Mouse (Mus musculus): ENCODE data around the gene Mylpf. TPM values are rescaled to one million over a fixed set of nuclear protein-coding genes. Genes with fewer than 3 reads are reported as not detected.

Mylpf gene
- total and polyA plus RNA-seq, 2 experiments from 2014 or later: 5.4 TPM; not detected in 1

GRCm38 (mm10) chr7:127252414-127252813 is 43.7 kb downstream of the Mylpf start:
- 77% methylated on average over 2 of the region's 2 CpGs for WGBS
- DNase-seq (ENCODE audit: low spot score): no peak
- Histone ChIP-seq H3K4me2 (ENCODE audit: low read depth, low read length) (no peak overlapping the region), H3K4me3 (ENCODE audit: low read depth, low read length) (no peak overlapping the region), H3K27ac (ENCODE audit: low read depth) (no peak overlapping the region), H3K9ac (replicated peaks; ENCODE audit: low read depth, low read length) (no peak overlapping the region), H3K4me1 (ENCODE audit: control insufficient read depth, insufficient read depth) (0 out of 2 replicates have a peak, but pooled peaks cover 8% of the 10 kb centered on the region), H3K9me3 (replicated peaks; ENCODE audit: control insufficient read depth, low read length) (no peaks in the 10 kb centered on the region), H3K36me3 (replicated peaks; ENCODE audit: control insufficient read depth, insufficient read depth, low read length) (peaks cover 21% of the 10 kb centered on the region; the same call in 1 of the 2 replicates), H3K27me3 (ENCODE audit: control insufficient read depth, insufficient read depth, low read length) (no peaks in the 10 kb centered on the region)
- ATAC-seq (ENCODE audit: insufficient read depth, low read depth): no peak
- TF ChIP-seq CTCF (IDR thresholded peaks at IDR 0.05; ENCODE audit: low read depth) (peak; percentile 49), EP300 (IDR thresholded peaks at IDR 0.05; ENCODE audit: low read depth) (no peak)

GRCm38 (mm10) chr7:127253341-127253740 is 44.7 kb downstream of the Mylpf start:
- Histone ChIP-seq H3K4me3 (ENCODE audit: low read depth, low read length) (peak overlapping the region; percentile 57), H3K4me1 (ENCODE audit: control insufficient read depth, insufficient read depth) (0 out of 2 replicates have a peak, but pooled peaks cover 8% of the 10 kb centered on the region), H3K27ac (ENCODE audit: low read depth) (peak overlapping the region; percentile 88), H3K36me3 (replicated peaks; ENCODE audit: control insufficient read depth, insufficient read depth, low read length) (peaks cover 14% of the 10 kb centered on the region; the same call in 1 of the 2 replicates), H3K9me3 (replicated peaks; ENCODE audit: control insufficient read depth, low read length) (no peaks in the 10 kb centered on the region), H3K4me2 (ENCODE audit: low read depth, low read length) (peak overlapping the region; percentile 68), H3K9ac (replicated peaks; ENCODE audit: low read depth, low read length) (peak overlapping the region; percentile 72), H3K27me3 (ENCODE audit: control insufficient read depth, insufficient read depth, low read length) (no peaks in the 10 kb centered on the region)
- no peak for DNase-seq (ENCODE audit: low spot score)
- TF ChIP-seq EP300 (IDR thresholded peaks at IDR 0.05; ENCODE audit: low read depth) (no peak), CTCF (IDR thresholded peaks at IDR 0.05; ENCODE audit: low read depth) (no peak)
- ATAC-seq (ENCODE audit: insufficient read depth, low read depth): no peak
- 80% methylated on average over 6 of the region's 6 CpGs for WGBS

GRCm38 (mm10) chr7:127253821-127254769 is 45.4 kb downstream of the Mylpf start:
- WGBS: under 1% methylated on average over 136 of the region's 136 CpGs
- ATAC-seq (ENCODE audit: insufficient read depth, low read depth): peak; percentile 93
- DNase-seq (ENCODE audit: low spot score): peak; percentile 96

GRCm38 (mm10) chr7:127255008-127255407 is 46.3 kb downstream of the Mylpf start:
- H3K27ac ChIP-seq (ENCODE audit: low read depth): no peak overlapping the region
- no peak for ATAC-seq (ENCODE audit: insufficient read depth, low read depth)

More at GRCm38 (mm10) chr7:127253821-127254769, 45.4 kb downstream of the Mylpf start:
- Histone ChIP-seq H3K4me2 (ENCODE audit: low read depth, low read length) (peak overlapping the region; percentile 68), H3K9me3 (replicated peaks; ENCODE audit: control insufficient read depth, low read length) (no peaks in the 10 kb centered on the region), H3K27ac (ENCODE audit: low read depth) (peak overlapping the region; percentile 88), H3K36me3 (replicated peaks; ENCODE audit: control insufficient read depth, insufficient read depth, low read length) (peaks cover 10% of the 10 kb centered on the region; the same call in 1 of the 2 replicates), H3K27me3 (ENCODE audit: control insufficient read depth, insufficient read depth, low read length) (no peaks in the 10 kb centered on the region), H3K4me3 (ENCODE audit: low read depth, low read length) (peak overlapping the region; percentile 57), H3K4me1 (ENCODE audit: control insufficient read depth, insufficient read depth) (0 out of 2 replicates have a peak, but pooled peaks cover 8% of the 10 kb centered on the region), H3K9ac (replicated peaks; ENCODE audit: low read depth, low read length) (peak overlapping the region; percentile 72)
- no peak for TF ChIP-seq CTCF (IDR thresholded peaks at IDR 0.05; ENCODE audit: low read depth)
- 0 out of 2 replicates have a peak, but pooled peaks have one; percentile 33 for TF ChIP-seq EP300 (IDR thresholded peaks at IDR 0.05; ENCODE audit: low read depth)

GRCm38 (mm10) chr7:127255965-127256364 is 47.3 kb downstream of the Mylpf start:
- ATAC-seq (ENCODE audit: insufficient read depth, low read depth) (no peak), DNase-seq (ENCODE audit: low spot score) (no peak)
- Histone ChIP-seq H3K27ac (ENCODE audit: low read depth) (no peak overlapping the region), H3K9me3 (replicated peaks; ENCODE audit: control insufficient read depth, low read length) (no peaks in the 10 kb centered on the region), H3K36me3 (replicated peaks; ENCODE audit: control insufficient read depth, insufficient read depth, low read length) (0 out of 2 replicates have a peak, but pooled peaks cover 4% of the 10 kb centered on the region), H3K4me2 (ENCODE audit: low read depth, low read length) (no peak overlapping the region), H3K27me3 (ENCODE audit: control insufficient read depth, insufficient read depth, low read length) (no peaks in the 10 kb centered on the region), H3K4me3 (ENCODE audit: low read depth, low read length) (no peak overlapping the region), H3K9ac (replicated peaks; ENCODE audit: low read depth, low read length) (no peak overlapping the region), H3K4me1 (ENCODE audit: control insufficient read depth, insufficient read depth) (peaks cover 17% of the 10 kb centered on the region; the same call in 1 of the 2 replicates)
- 95% methylated on average over 2 of the region's 2 CpGs for WGBS
- TF ChIP-seq CTCF (IDR thresholded peaks at IDR 0.05; ENCODE audit: low read depth) (no peak), EP300 (IDR thresholded peaks at IDR 0.05; ENCODE audit: low read depth) (no peak)

More at GRCm38 (mm10) chr7:127255008-127255407, 46.3 kb downstream of the Mylpf start:
- 28% methylated on average over 4 of the region's 4 CpGs for WGBS
- peak overlapping the region; percentile 68 for H3K4me2 ChIP-seq (ENCODE audit: low read depth, low read length)
- H3K4me1 ChIP-seq (ENCODE audit: control insufficient read depth, insufficient read depth): peaks cover 14% of the 10 kb centered on the region; the same call in 1 of the 2 replicates
- no peak for DNase-seq (ENCODE audit: low spot score)
- 0 out of 2 replicates have a peak, but pooled peaks cover 4% of the 10 kb centered on the region for H3K36me3 ChIP-seq (replicated peaks; ENCODE audit: control insufficient read depth, insufficient read depth, low read length)
- no peaks in the 10 kb centered on the region for H3K9me3 ChIP-seq (replicated peaks; ENCODE audit: control insufficient read depth, low read length)
- H3K9ac ChIP-seq (replicated peaks; ENCODE audit: low read depth, low read length): no peak overlapping the region; the same call in 1 of the 2 replicates
- H3K27me3 ChIP-seq (ENCODE audit: control insufficient read depth, insufficient read depth, low read length): no peaks in the 10 kb centered on the region
- TF ChIP-seq EP300 (IDR thresholded peaks at IDR 0.05; ENCODE audit: low read depth): no peak
- TF ChIP-seq CTCF (IDR thresholded peaks at IDR 0.05; ENCODE audit: low read depth): no peak
- peak overlapping the region; percentile 57; the same call in 1 of the 2 replicates for H3K4me3 ChIP-seq (ENCODE audit: low read depth, low read length)

All from heart, postnatal 0 days (tissue).